Mouse (Mus musculus) urinary bladder, adult 18-20 months (tissue): ENCODE data around the gene Slc44a4.
A peak's percentile ranks its signal among the peaks of the same experiment; 100 is the strongest.
"Not testable (repeated sequence)": the region's sequence is repeated elsewhere in the genome, so short reads cannot be mapped to it uniquely, and the experiment has no call there.

Source experiments
- DNase-seq, 2 experiments: peaks; one replicate each; pipeline ENCODE4 v3.0.0; 2022; ENCODE audit warnings: low spot score in 2 of 2, mixed read lengths in 2 of 2

Slc44a4 gene

DNA sequence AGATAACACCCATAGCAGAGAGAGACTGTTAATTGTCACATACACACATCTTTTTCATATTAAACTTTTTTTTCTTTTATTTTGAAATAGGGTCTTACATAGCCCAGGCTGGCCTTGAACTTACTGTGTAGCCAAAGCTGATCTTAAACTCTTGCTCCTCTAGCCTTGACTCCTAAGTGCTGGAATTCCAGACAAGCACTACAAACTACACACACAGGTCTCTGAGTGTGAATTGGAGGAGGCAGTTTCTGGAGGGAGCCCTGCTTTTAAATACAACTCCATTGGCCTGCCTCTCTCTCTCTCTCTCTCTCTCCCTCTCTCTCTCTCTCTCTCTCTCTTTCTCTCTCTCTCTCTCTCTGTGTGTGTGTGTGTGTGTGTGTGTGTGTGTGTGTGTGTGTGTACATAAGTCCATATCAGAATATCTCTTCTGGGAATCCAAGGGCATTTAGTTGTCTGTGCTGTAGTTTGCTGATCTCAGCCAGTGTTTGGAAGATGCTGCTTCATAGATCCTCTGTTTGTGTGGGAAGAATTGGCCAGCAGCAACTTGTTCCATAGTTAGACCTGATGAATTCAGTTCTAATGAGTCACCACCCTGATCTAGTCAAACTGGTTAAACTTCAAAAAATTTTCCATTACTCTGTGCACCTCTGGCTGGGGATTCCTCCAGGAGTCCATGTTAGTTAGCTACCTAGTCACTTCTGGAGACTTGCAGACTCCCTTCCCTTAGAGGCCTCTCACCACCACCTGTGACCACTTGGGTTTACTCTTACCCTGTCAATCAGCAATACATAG lies 46.6 kb downstream of the Slc44a4 start:
- peak; percentile 23 to 65 for DNase-seq

DNA sequence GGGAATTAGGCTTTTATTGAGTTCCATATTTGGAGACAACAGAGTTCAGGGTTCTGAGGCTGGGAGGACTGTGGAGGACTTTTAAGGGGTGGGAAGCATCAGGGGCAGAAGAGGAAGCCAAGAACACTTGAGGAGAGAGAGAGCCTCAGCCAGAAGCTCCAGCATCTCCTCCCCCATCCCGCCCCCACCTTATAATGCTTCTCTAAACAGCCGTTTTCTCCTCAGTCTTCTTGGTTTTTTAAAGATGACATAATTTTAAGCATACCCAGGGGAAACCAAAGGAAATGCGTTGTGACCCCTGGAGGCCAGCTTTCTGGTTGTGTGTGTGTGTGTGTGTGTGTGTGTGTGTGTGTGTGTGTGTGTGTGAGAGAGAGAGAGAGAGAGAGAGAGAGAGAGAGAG lies 47.9 kb downstream of the Slc44a4 start:
- DNase-seq: no peak

DNA sequence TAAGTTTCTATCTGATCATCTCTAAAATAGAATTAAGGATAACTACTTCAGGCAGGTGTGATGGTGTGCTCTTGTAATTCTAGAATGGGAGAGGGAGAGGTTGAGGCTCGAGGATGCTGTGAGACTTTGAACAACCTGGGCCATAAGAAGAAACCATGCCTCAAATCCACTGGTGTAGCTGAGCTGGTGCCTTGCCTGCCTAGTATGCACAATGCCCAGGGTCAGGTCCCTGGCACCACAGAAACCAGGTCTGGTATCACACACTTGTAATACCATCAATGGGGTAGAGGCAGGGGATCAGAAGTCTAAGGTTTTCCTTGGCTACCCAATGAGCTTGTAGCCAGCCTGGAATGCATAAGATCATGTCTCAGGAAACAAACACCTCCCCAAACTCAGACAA lies 48.6 kb downstream of the Slc44a4 start:
- no peak for DNase-seq

DNA sequence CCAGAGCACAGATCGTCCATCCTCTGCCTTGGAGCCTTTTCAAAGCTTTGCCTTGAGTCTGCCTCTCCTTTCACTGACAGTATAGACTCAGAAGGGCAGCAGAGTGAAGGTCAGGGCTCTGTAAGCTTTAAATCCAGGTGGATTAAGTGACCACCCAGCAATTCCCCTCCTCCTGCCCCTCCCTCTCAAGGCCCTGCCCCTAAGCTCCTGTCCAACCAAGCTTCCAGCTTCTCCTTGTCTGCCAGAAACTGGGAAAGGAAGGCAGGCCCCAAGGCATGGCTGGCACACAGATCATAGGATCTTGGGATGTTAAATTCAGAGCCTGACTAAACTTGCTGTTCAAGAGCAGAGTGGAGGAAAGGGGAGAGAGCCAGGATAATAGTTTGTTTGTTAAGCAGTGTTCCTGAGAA lies 50.4 kb downstream of the Slc44a4 start:
- DNase-seq: peak; percentile 20 to 53

DNA sequence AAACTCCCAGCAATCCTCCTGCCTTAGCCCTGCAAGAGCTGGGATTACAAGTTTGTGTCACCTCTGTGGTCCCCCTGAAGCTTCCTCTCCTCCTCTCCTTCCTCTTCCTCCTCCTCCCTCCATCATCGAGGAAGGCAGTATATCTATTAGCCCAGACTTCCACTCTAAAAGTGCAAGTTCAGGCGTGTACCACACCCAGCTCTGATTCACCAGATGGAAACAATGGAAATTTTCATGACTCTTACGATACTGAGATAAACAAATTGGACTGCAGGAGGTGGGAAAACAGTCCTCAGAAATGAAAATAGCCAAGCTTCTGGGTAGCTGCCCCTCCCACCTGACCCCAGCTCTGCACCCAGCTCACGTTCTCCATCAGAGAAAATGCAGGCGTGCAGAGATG lies 51.4 kb downstream of the Slc44a4 start:
- peak in 1 of 2 experiments; percentile 25 for DNase-seq

DNA sequence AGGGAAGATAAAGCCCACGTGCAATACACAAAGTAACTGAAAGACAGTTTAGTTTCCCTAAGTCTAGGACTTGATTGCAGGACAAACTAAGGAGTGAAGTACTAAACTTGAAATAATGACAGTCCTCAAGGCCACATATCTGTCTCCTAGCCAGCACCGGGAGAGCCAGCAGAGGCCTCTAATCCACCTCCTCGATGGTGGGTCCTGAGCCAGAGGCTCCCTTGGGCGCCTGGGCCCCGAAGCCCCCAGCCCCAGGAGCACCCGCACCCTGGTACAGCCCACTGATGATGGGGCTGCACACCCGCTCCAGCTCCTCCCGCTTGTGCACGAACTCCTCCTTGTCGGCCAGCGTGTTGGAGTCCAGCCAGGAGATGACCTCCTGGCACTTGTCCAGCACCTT lies 55.6 kb downstream of the Slc44a4 start, which contains the start of gene Gm20481:
Gene Gm20481, plus strand, starts transcription at position 91 of the 400 bp plus-strand sequence.
- DNase-seq: not testable (repeated sequence)

DNA sequence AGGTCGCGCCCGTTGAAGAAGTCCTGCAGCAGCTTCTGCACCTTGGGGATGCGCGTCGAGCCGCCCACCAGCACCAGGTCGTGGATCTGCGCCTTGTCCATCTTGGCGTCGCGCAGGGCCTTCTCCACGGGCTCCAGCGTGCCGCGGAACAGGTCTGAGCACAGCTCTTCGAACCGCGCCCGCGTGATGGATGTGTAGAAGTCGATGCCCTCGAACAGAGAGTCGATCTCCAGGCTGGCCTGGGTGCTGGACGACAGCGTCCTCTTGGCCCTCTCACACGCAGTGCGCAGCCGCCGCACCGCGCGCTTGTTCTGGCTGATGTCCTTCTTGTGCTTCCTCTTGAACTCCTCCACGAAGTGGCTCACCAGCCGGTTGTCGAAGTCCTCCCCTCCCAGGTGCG lies 56.6 kb downstream of the Slc44a4 start:
- DNase-seq: not testable (repeated sequence)

DNA sequence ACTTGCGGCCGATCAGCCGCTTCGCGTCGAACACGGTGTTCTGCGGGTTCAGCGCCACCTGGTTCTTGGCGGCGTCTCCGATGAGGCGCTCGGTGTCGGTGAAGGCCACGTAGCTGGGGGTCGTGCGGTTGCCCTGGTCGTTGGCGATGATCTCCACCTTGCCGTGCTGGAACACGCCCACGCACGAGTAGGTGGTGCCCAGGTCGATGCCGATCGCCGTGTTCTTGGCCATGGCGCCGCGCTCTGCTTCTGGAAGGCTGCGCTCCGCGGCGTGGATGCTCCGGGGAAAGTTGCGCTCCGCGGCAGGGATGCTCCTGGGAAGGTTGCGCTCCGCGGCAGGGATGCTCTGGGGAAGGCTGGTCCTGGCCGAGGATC lies 57.4 kb downstream of the Slc44a4 start:
- not testable (repeated sequence) for DNase-seq

DNA sequence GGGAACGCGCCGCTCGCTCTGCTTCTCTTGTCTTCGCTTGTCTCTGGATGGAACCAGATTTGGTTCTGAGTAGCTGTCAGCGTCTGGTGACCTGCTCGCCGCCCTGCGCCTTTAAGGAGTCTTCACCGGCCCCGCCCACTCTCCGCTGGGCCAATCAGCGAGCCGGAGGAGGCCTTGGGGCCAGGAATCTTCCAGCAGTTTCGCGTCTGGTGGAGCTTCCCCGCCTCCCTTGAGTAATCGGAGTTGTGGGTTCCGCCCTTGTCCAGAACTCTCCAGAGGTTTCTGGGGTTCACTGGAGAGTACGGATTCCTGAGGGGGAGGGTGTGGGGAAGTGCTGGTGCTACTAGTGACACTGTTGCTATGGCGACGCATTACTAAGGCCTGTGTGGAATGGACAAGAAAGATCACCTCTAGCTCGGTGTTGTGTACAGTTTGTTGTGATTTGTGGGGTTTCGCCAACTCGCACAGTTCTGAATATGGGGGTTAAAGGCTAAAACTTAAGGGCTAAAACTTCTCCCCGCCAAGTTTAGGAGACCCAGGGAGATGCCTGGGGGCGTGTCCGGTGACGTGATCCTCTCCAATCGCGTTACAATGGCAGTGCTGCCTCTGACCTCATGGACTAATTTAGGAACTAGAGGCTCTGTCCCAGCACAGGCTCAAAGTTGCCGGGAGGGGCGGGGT lies 57.9 kb downstream of the Slc44a4 start, which contains the start of the genes Hspa1a and Hspa1l:
Gene Hspa1a, minus strand, starts transcription at position 88 of the 681 bp plus-strand sequence.
Gene Hspa1l, plus strand, starts transcription at position 635 of the 681 bp plus-strand sequence.
- DNase-seq: peak; percentile 84 to 87

DNA sequence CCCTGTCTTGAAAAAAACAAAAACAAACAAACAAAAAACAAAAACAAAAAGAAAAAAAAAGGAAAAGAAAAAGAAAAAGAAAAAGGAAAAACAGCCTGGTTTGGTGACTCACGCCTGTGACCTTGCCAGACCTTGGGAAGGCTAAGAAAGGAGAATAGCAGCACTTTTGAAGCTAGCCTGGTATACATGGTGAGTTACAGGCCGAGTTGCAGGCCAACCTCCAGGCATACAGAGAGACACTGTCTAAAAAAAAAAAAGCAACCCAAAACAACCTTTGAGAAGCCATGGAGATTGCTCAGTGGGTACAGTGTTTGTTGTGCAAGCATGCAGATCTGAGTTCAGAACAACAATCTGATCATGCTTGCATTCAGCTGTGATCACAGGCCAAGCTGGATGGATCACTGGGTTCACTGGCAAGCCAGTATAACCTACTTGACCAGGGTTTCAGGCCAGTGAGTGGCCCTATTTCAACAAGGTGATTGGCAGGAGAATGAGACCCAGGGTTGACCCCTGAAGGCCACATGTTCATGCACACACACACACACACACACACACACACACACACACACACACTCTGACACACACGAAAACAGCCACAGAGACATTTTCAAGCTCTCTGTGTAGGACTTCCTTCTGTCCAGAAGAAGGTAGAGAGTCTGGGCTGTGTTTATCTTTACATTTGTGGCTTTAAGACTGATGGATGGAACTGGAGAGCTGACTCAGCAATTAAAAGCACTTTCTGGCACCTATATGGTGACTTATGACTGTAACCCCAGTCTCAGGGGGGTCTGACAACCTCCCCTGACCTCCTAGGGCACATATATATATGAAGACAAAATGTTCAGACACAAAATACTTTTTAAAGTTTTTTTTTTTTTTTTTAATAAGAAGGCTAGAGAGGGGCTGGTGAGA lies 61.6 kb downstream of the Slc44a4 start:
- no peak for DNase-seq

DNA sequence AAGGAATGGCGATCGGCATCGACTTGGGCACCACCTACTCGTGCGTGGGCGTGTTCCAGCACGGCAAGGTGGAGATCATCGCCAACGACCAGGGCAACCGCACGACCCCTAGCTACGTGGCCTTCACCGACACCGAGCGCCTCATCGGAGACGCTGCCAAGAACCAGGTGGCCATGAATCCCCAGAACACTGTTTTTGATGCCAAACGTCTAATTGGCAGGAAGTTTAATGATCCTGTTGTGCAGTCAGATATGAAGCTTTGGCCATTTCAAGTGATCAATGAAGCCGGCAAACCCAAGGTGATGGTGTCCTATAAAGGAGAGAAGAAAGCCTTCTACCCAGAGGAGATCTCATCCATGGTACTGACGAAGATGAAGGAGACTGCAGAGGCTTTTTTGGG lies 62.7 kb downstream of the Slc44a4 start:
- DNase-seq: no peak

DNA sequence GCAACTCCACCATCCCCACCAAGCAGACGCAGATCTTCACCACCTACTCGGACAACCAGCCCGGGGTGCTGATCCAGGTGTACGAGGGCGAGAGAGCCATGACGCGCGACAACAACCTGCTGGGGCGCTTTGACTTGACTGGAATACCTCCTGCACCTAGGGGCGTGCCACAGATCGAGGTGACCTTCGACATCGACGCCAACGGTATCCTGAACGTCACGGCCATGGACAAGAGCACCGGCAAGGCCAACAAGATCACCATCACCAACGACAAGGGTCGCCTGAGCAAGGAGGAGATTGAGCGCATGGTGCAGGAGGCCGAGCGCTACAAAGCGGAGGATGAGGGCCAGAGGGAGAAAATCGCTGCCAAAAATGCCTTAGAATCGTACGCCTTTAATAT lies 64.0 kb downstream of the Slc44a4 start:
- no peak for DNase-seq

DNA sequence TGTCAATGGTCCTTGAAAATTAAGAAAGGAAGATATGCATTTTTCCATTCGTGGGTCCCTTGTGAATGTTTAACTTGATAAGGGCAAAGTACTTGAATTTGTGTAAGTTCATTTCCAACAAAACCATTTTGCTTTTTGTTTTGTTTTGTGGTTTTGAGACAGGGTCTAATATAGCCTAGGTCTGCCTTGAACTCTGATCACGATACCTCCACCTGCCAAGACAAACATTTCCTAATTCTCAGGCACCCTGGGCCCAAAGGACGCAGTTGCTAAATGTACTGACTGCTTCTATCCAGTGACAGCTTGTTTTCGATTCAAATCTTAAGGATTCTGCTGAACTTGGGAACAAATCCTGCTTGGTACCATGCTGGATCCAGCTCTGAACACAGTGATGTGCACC lies 65.4 kb downstream of the Slc44a4 start:
- DNase-seq: no peak
